In the genomic region with DNA sequence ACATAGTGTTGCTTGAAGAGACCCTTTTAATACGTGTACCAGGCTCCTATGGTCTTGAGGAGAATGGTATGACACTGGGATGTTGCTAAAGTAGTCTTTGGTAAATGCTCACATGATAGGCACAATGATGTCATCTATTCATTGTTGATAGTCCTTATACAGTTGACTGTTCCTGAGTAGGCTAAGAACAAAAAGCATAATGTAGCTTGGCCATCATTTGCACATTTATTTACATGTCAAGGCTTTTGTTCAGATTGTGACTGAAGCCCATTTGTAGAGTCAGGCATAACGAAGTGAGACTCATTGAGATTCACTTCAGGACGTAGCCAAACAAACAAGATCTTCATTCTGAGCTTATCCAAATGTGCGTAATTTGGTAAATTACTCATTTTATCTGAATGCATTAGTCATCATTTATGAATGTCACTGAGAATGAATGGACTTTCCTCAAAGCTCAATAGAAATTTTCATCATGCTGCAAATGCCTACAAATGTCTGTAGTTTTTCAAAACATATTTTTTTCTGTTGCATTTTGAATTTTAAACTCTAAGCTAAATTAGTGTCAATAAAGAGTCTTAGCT, we compare ENCODE assay signal across 32 mouse cellular contexts.
DNase-seq lines count a peak whose midpoint lies in the region; ATAC-seq lines count a peak whose summit lies in the region.
"Had no signal": no experiment of that assay in that cellular context is flagged by ENCODE, and none has a peak within 500 bp of the region (broad histone marks: within the 10 kb centered on the region; RNA-seq: fewer than 3 reads in every experiment).

No protein-coding gene starts in this region.

- no peaks in the 10 kb centered on the region for H3K27me3 ChIP-seq in hindbrain, embryonic 12.5 days
- no peaks in the 10 kb centered on the region for H3K27me3 ChIP-seq in hindbrain, embryonic 16.5 days (replicated peaks; ENCODE audit: control insufficient read depth, insufficient read depth, low read length)
- H3K27me3 ChIP-seq in forebrain, embryonic 15.5 days: no peaks in the 10 kb centered on the region
- H3K27me3 ChIP-seq: CH12.LX; embryonic facial prominence, embryonic 15.5 days; limb, embryonic 15.5 days; liver, embryonic 13.5 days; megakaryocyte, embryonic 14.5 days; midbrain, embryonic 13.5 days; neural tube, embryonic 13.5 days; Patski had no signal

- peak; percentile 94 for DNase-seq in Muller cell, postnatal 12 days (ENCODE audit: inconsistent ontology term)
- DNase-seq in brain, adult 2 months (ENCODE audit: low read depth, low spot score): peak; percentile 9
- DNase-seq in urinary bladder, adult 2 months (ENCODE audit: low spot score): no peak
- DNase-seq in thymus, postnatal 0 days (ENCODE audit: low spot score): no peak
- DNase-seq: adrenal gland, postnatal 14 days; cerebellum, adult 2 months; cerebellum, postnatal 25 days; gastrocnemius, postnatal 10 days; heart, postnatal 14 days; kidney, adult 2 months; kidney, postnatal 36 days; left cerebral cortex, postnatal 4 days; liver, embryonic 13.5 days; lung, adult 18-20 months; lung, postnatal 4 days; right cerebral cortex, postnatal 4 days; thymus, adult 18-20 months; thymus, postnatal 36 days had no signal

- no peaks in the 10 kb centered on the region for H3K36me3 ChIP-seq in hindbrain, embryonic 12.5 days
- no peaks in the 10 kb centered on the region for H3K36me3 ChIP-seq in hindbrain, embryonic 16.5 days (ENCODE audit: control insufficient read depth, insufficient read depth, low read length)
- H3K36me3 ChIP-seq in forebrain, embryonic 15.5 days: no peaks in the 10 kb centered on the region
- H3K36me3 ChIP-seq: embryonic facial prominence, embryonic 10.5 days; embryonic facial prominence, embryonic 15.5 days; hindbrain, embryonic 10.5 days; limb, embryonic 15.5 days; liver, embryonic 13.5 days; midbrain, embryonic 13.5 days; neural tube, embryonic 13.5 days had no signal

- WGBS in hindbrain, embryonic 12.5 days: 42% methylated on average over 4 of the region's 4 CpGs
- 46% methylated on average over 4 of the region's 4 CpGs for WGBS in hindbrain, embryonic 16.5 days
- 27% methylated on average over 4 of the region's 4 CpGs for WGBS in forebrain, embryonic 15.5 days

- no peak overlapping the region for H3K9ac ChIP-seq in hindbrain, embryonic 12.5 days
- no peak overlapping the region for H3K9ac ChIP-seq in hindbrain, embryonic 16.5 days (ENCODE audit: low read depth, low read length)
- no peak overlapping the region for H3K9ac ChIP-seq in forebrain, embryonic 15.5 days (replicated peaks)
- H3K9ac ChIP-seq: embryonic facial prominence, embryonic 15.5 days; limb, embryonic 15.5 days; liver, embryonic 13.5 days; midbrain, embryonic 13.5 days; neural tube, embryonic 13.5 days had no signal

- no peak overlapping the region for H3K27ac ChIP-seq in hindbrain, embryonic 12.5 days
- no peak overlapping the region for H3K27ac ChIP-seq in hindbrain, embryonic 16.5 days (ENCODE audit: low read depth, low read length)
- H3K27ac ChIP-seq in forebrain, embryonic 15.5 days (replicated peaks): no peak overlapping the region
- H3K27ac ChIP-seq: embryonic facial prominence, embryonic 10.5 days; embryonic facial prominence, embryonic 15.5 days; hindbrain, embryonic 10.5 days; limb, embryonic 15.5 days; liver, embryonic 13.5 days; midbrain, embryonic 13.5 days; neural tube, embryonic 13.5 days; stomach, postnatal 0 days had no signal

- ATAC-seq in hindbrain, embryonic 12.5 days (ENCODE audit: low FRiP score): peak; percentile 61
- ATAC-seq in hindbrain, embryonic 16.5 days: no peak
- ATAC-seq in forebrain, embryonic 15.5 days (replicated peaks): peak; percentile 60
- ATAC-seq: lung, postnatal 0 days; midbrain, embryonic 13.5 days; Patski had no signal

- H3K4me1 ChIP-seq in hindbrain, embryonic 12.5 days: no peaks in the 10 kb centered on the region
- no peaks in the 10 kb centered on the region for H3K4me1 ChIP-seq in hindbrain, embryonic 16.5 days (ENCODE audit: control insufficient read depth, insufficient read depth, low read depth, low read length)
- peaks cover 2% of the 10 kb centered on the region; the same call in 1 of the 2 replicates for H3K4me1 ChIP-seq in forebrain, embryonic 15.5 days
- H3K4me1 ChIP-seq: embryonic facial prominence, embryonic 15.5 days; hindbrain, embryonic 10.5 days; liver, embryonic 13.5 days; megakaryocyte, embryonic 14.5 days; midbrain, embryonic 13.5 days; neural tube, embryonic 13.5 days had no signal

- no peak overlapping the region for H3K4me3 ChIP-seq in hindbrain, embryonic 12.5 days
- H3K4me3 ChIP-seq in hindbrain, embryonic 16.5 days (ENCODE audit: low read length): no peak overlapping the region
- H3K4me3 ChIP-seq in forebrain, embryonic 15.5 days: no peak overlapping the region
- H3K4me3 ChIP-seq: embryonic facial prominence, embryonic 10.5 days; embryonic facial prominence, embryonic 15.5 days; hindbrain, embryonic 10.5 days; limb, embryonic 15.5 days; liver, embryonic 13.5 days; megakaryocyte, embryonic 14.5 days; midbrain, embryonic 13.5 days; neural tube, embryonic 13.5 days had no signal

- no peaks in the 10 kb centered on the region for H3K9me3 ChIP-seq in hindbrain, embryonic 12.5 days (replicated peaks)
- H3K9me3 ChIP-seq in hindbrain, embryonic 16.5 days (ENCODE audit: control insufficient read depth, low read length): no peaks in the 10 kb centered on the region
- no peaks in the 10 kb centered on the region for H3K9me3 ChIP-seq in forebrain, embryonic 15.5 days
- H3K9me3 ChIP-seq: embryonic facial prominence, embryonic 10.5 days; embryonic facial prominence, embryonic 15.5 days; hindbrain, embryonic 10.5 days; limb, embryonic 15.5 days; liver, embryonic 13.5 days; midbrain, embryonic 13.5 days; neural tube, embryonic 13.5 days had no signal

- H3K4me2 ChIP-seq in hindbrain, embryonic 12.5 days (replicated peaks): no peak overlapping the region
- H3K4me2 ChIP-seq in hindbrain, embryonic 16.5 days (ENCODE audit: low read length): no peak overlapping the region
- no peak overlapping the region for H3K4me2 ChIP-seq in forebrain, embryonic 15.5 days (replicated peaks)
- H3K4me2 ChIP-seq: embryonic facial prominence, embryonic 15.5 days; limb, embryonic 15.5 days; liver, embryonic 13.5 days; midbrain, embryonic 13.5 days; neural tube, embryonic 13.5 days had no signal

Comparison
In these comparisons a context has a peak if more than half of its experiments do, and no peak if none do; other contexts are left out.
1. DNase-seq: peak in Muller cell, postnatal 12 days (single experiment) and brain, adult 2 months (single experiment); none in urinary bladder, adult 2 months (single experiment) and thymus, postnatal 0 days (single experiment).